Mouse (Mus musculus) embryonic fibroblast, embryonic 13.5 days (primary cell): Measurements from ENCODE around the gene Tcl1b5. TPM values are rescaled to one million over a fixed set of nuclear protein-coding genes. Genes with fewer than 3 reads are reported as not detected.
"Not testable (repeated sequence)": the region's sequence is repeated elsewhere in the genome, so short reads cannot be mapped to it uniquely, and the experiment has no call there.

Source experiments
- H3K27ac ChIP-seq: 2 replicates; pipeline ENCODE4 v1.5.1; 2012; ENCODE audit warnings: low read length, control low read depth, inconsistent platforms; ENCODE audit not compliant: insufficient read depth
- H3K4me1 ChIP-seq: 2 replicates; pipeline ENCODE4 v1.6.1; 2011; ENCODE audit warnings: low read length; ENCODE audit not compliant: control insufficient read depth, insufficient read depth
- H3K4me3 ChIP-seq: 2 replicates; pipeline ENCODE4 v1.5.1; 2011; ENCODE audit warnings: mild to moderate bottlenecking, control low read depth, low read length; ENCODE audit not compliant: insufficient read depth
- CTCF ChIP-seq: IDR thresholded peaks from 2 replicates; pipeline ENCODE4 v1.5.1; 2011; ENCODE audit warnings: mild to moderate bottlenecking, control low read depth, low read length, moderate library complexity, borderline replicate concordance; ENCODE audit not compliant: insufficient read depth
- POLR2A ChIP-seq: IDR thresholded peaks from 2 replicates; pipeline ENCODE4 v1.6.1; 2011; ENCODE audit warnings: low read depth, mild to moderate bottlenecking, control low read depth, low read length, moderate library complexity
- polyA plus RNA-seq: library from polyadenylated mRNA; stranded (reverse); fragments of >200 nt; gene quantifications from 2 replicates; pipeline ENCODE4 v1.2.4, GENCODE M21; 2011; ENCODE audit warnings: low read depth; ENCODE audit not compliant: missing spikeins, insufficient read length

Tcl1b5 gene
- not detected in 2 replicates for polyA plus RNA-seq

DNA sequence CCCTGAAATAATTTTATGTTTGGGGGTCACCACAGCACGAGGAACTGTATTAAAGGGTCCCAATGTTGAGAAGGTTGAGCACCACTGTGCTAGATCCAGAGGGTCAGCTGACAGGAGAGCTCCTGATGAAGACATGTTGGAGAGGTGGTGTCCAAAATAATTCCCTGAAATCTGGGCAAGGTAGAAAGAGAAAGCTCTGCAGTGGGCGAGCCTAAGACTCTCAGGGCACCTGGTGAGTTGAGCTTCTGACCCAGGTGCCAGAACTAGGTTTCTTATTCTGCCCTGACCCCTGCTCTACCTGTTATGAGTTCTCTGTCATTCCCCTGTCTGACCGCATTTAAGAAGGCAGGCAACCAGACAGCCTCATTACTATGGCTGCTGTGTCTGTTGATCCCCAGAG lies at the start of gene Tcl1b5:
Gene Tcl1b5 (plus strand): TSS at position 301 of the 400 bp plus-strand sequence.
- not testable (repeated sequence) for H3K4me3 ChIP-seq, H3K4me1 ChIP-seq, H3K27ac ChIP-seq

DNA sequence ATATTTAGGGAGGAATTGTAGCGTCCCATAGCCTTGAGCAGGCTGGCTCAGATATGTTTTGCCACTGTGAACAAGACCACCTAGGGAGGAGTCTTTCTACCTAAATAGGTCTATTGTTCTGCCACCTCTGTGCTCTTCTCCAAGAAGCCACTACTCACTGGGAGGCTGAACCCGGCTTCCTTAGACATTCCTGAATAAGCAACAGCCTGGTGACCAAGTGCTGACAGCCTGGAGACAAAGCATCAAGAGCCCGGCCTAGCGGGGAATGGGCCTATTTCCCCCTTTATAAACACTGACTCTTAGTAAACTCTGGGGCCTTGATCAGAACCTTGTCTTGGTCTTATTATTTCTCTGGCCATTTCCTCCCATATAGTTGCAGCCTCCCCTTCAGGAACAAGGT lies 49.6 kb upstream of the Tcl1b5 start:
- no peak overlapping the region for H3K4me3 ChIP-seq
- no peak overlapping the region for H3K27ac ChIP-seq
- no peak for TF ChIP-seq POLR2A
- TF ChIP-seq CTCF, result no peak
- no peaks in the 10 kb centered on the region for H3K4me1 ChIP-seq

DNA sequence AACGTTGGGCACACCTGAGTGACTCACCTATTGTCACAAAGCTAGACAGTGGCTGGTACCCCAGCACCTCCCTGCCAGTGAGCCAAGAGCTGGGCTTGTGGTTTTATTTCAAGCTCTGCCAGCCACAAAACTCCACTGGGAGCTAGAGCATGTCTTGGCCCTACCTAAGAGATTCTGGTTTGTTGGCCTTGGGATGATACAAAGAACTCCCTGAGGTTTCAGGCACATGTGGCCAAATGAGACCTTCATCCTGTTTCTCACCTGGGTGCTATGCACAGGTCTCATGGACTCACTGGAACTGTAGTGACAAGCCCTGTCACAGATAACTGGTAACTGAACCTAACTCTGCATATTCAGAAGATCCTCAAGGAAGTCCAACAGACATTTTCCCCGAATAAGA lies 48.5 kb upstream of the Tcl1b5 start:
- no peak overlapping the region for H3K27ac ChIP-seq
- no peak overlapping the region for H3K4me3 ChIP-seq
- H3K4me1 ChIP-seq, result no peaks in the 10 kb centered on the region
- no peak for TF ChIP-seq POLR2A
- TF ChIP-seq CTCF, result no peak

DNA sequence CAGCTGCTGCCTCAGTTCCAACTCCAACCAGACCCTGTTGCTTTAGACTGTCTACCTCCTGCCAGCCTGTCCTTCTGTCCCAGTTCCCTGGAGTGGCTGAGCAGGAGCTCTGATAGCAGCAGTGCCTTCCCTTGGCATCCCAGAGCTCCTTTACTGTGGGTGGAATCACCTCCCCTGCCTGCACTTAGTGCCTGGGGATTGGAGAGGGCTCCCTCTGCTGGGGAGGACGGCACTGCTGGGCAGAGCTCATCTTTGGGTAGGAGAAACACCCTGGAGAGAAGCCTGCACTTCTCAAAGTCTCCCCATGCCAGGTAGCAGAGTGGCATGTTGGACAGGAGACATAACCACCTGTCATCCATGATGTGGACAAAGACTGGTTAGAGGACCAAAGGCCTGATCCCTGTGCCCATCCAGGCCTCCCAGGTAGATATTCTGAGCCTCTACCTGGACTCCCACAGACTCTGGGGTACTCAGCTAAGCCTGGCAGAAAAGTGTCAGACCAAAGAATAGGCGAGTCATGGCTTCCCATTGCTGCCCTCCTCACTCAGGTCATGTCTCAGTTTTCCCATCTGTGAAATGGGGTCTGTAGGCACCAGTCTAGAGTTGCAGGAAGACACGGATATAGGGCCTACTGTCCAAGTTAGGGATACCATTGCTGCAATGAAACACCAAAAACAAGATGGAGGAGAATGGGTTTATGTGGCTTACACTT lies 46.5 kb upstream of the Tcl1b5 start:
- H3K27ac ChIP-seq, H3K4me3 ChIP-seq, H3K4me1 ChIP-seq: not testable (repeated sequence)

DNA sequence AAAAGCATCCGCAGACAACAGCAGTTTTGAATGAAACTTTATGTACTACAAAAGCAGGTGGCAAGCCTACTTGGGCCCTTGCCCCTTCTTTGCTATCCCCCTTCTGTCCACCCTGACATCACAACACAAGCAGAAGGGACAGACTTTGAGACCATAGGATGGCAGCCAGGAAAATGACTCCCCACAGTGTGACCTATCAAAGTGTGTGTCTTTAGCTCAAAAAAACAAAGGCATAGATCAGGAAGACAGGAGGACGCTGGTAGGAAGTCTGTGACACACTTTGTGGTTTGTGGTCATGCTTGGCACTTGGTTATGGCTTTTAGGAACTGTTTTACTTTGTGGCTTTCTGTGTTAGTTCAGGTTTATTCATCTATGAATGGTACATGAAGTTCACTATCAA lies 42.0 kb upstream of the Tcl1b5 start:
- not testable (repeated sequence) for H3K4me1 ChIP-seq, H3K4me3 ChIP-seq, H3K27ac ChIP-seq

DNA sequence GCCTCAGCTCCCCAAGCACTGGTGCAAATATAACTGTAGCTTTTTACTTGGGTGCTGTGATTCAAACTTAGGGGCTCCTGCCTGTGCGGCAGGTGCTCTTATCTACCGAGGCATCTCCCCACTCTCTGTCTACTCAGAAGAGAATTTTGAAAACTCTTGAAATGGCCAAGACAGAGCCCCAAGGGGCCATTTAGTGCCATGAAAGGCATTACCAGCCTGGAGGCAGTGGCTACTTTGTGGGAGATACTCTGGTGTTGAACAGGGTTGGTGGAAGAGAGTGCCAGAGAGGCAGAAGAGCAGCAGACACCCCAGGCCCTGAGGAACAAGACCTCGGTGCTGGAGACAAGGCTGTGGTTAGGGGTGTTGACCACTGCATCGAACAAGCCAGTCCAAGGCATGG lies 41.3 kb upstream of the Tcl1b5 start:
- H3K27ac ChIP-seq, H3K4me3 ChIP-seq, H3K4me1 ChIP-seq: not testable (repeated sequence)

DNA sequence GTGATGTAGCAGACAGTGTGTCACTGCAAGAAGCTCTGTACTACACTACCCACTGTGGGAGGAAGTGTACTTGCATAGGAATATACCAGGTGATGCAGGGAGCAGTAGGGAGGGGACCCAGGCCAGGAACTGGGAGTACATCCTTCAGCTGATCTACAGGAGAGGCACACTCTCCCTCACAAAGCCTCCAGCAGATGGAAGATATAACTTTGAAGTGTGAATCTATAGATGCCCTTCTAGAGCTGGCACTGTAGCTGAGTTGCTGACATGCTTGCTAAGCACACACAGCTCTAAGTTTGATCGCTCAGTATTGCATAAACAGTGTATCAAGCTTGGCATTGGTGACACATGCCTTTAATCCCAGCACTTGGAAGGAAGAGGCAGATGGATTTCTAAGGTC lies 38.4 kb upstream of the Tcl1b5 start:
- H3K4me1 ChIP-seq, H3K4me3 ChIP-seq, H3K27ac ChIP-seq: not testable (repeated sequence)

DNA sequence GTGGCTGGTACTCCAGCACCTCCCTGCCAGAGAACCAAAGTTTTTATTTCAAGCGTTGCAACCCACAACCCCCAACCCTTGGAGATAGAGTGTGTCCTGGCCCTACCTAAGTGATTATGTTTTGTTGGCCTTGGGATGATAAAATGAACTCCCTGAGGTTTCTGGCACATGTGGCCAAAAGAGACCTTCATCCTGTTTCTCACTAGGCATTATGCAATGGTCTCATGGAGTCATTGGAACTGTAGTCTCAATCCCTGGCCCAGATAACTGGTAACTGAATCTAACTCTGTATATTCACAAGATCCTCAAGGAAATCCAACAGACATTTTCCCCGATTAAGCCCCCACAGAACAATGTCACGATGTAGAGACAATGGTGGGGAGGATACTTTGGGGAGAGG lies 33.0 kb upstream of the Tcl1b5 start:
- no peak for TF ChIP-seq POLR2A
- no peak for TF ChIP-seq CTCF
- no peak overlapping the region for H3K4me3 ChIP-seq
- H3K4me1 ChIP-seq, result no peaks in the 10 kb centered on the region
- H3K27ac ChIP-seq, result no peak overlapping the region

DNA sequence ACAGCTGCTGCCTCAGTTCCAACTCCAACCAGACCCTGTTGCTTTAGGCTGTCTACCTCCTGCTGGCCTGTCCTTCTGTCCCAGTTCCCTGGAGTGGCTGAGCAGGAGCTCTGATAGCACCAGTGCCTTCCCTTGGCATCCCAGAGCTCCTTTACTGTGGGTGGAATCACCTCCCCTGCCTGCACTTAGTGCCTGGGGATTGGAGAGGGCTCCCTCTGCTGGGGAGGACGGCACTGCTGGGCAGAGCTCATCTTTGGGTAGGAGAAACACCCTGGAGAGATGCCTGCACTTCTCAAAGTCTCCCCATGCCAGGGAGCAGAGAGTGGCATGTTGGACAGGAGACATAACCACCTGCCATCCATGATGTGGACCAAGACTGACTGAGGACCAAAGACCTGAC lies 31.2 kb upstream of the Tcl1b5 start:
- not testable (repeated sequence) for H3K4me3 ChIP-seq, H3K27ac ChIP-seq, H3K4me1 ChIP-seq

DNA sequence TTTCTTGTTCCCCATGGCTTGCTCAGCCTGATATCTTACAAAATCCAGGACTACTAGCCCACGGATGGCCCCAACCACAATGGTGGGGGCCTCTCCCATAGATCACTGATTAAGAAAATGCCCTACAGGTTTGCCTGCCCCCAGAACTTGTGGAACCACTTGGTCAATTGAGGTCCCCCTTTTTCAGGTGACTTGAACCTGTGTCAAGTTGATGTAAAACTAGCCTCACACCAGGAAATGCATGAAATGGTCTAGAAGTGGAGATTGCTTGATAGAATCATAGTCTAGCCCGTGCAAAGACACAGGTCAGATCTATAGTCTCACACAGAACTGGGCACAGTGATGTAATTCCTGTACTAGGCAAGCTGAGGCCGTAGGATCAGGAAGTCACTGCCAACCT lies 30.4 kb upstream of the Tcl1b5 start, which contains the start of gene Tcl1b2:
Gene Tcl1b2 (plus strand): TSS at position 301 of the 400 bp plus-strand sequence.
- Histone ChIP-seq H3K4me1 (no peaks in the 10 kb centered on the region), H3K27ac (no peak within 1 kb of the TSS), H3K4me3 (no peak within 1 kb of the TSS)
- TF ChIP-seq POLR2A (no peak), CTCF (no peak)

DNA sequence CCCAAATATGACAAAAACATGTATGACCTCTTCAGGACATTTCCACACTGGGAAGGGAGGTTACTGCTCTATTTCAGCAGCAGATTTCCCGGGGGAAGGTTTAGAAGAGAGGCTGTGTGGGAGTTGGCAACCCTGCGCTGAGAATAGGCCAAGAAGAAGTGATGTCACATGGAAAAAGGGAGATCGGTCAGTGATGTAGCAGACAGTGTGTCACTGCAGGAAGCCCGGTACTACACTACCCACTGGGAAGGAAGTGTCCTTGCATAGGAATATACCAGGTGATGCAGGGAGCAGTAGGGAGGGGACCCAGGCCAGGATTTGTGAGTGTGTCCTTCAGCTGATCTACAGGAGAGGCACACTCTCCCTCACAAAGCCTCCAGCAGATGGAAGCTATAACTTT lies 20.9 kb upstream of the Tcl1b5 start:
- H3K4me1 ChIP-seq, H3K27ac ChIP-seq, H3K4me3 ChIP-seq: not testable (repeated sequence)

DNA sequence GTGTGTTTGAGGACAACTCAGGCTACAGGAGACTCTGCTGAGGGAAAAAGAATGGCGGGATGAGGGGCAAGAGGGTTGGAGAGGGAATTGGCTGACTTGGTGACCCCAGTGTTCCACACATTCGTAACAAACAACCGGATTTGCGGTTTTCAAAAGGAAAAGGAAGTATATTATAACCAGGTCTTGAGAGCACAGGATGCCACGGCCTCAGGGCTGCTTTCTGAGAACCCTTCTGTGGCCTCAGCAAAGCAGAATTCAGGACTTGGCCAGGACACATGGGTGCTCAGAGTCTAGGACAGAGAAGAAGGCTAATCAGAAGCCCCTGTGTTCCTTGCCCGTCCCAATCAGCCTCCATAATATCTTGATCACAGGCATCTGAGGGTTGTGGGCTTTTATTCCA lies 17.3 kb upstream of the Tcl1b5 start:
- no peak for TF ChIP-seq CTCF
- no peak for TF ChIP-seq POLR2A
- Histone ChIP-seq H3K27ac (no peak overlapping the region), H3K4me1 (no peaks in the 10 kb centered on the region)

More for the DNA sequence above, 17.3 kb upstream of the Tcl1b5 start:
- H3K4me3 ChIP-seq, result no peak overlapping the region
